Mouse (Mus musculus) ES-E14 (cell line): ENCODE data around the gene Ciz1.

ENCODE experiments used
- CHD2 ChIP-seq: IDR thresholded peaks from 2 replicates; pipeline ENCODE4 v1.6.1; 2014; ENCODE audit warnings: mild to moderate bottlenecking, low read depth, low read length, inconsistent platforms
- HCFC1 ChIP-seq: IDR thresholded peaks from 2 replicates; pipeline ENCODE4 v1.6.1; 2012; ENCODE audit warnings: low read length, inconsistent platforms, borderline replicate concordance; ENCODE audit not compliant: insufficient read depth
- ZC3H11A ChIP-seq: IDR thresholded peaks from 2 replicates; pipeline ENCODE4 v1.6.1; 2012; ENCODE audit warnings: low read depth, mild to moderate bottlenecking, inconsistent platforms, low read length, borderline replicate concordance

GRCm38 (mm10) chr2:32344598-32345321, 7.4 kb upstream of the Ciz1 start:
- TF ChIP-seq CHD2 (no peak), ZC3H11A (no peak), HCFC1 (no peak)
